Mouse (Mus musculus): ENCODE data around the gene Tnfaip8l1.

Tnfaip8l1 gene

GRCm38 (mm10) chr17:56162231-56162774, at the start of gene Tnfaip8l1:
Tnfaip8l1 (plus strand) TSS chr17:56162477.
- peak; percentile 90 to 94 for DNase-seq (ENCODE audit: low spot score in 2 of 2)

- DNase-seq (ENCODE audit: low spot score in 2 of 2) = no peak
Observed at GRCm38 (mm10) chr17:56112743-56113142, 49.5 kb upstream of the Tnfaip8l1 start.

- DNase-seq (ENCODE audit: low spot score in 2 of 2) = no peak
Observed at GRCm38 (mm10) chr17:56116193-56116592, 46.1 kb upstream of the Tnfaip8l1 start.

- peak in 1 of 2 experiments; percentile 55 for DNase-seq (ENCODE audit: low spot score in 2 of 2)
Observed at GRCm38 (mm10) chr17:56117251-56117710, 45.0 kb upstream of the Tnfaip8l1 start, which contains the start of gene Plin5. Plin5 (minus strand) TSS chr17:56117596.

DNA sequence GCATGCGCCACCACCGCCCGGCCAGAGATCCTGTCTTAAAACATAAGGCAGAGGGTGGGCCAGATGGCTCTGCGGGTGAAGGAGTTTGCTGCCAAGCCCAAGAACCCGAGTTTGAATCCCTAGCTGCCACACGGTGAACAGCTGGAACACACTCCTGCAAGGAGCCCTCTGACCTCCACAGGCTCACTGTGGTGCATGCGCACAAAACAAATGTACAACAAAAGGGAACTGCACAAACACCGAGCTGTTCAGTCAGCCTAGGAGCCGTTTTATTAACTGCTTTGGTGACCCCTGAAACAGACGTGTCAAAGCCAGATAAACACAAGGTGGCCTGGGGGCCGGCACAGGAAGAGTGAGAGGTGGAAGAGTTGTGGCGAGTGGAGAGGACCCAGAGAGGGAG, 42.8 kb upstream of the Tnfaip8l1 start:
- no peak for DNase-seq (ENCODE audit: low spot score in 2 of 2)

DNA sequence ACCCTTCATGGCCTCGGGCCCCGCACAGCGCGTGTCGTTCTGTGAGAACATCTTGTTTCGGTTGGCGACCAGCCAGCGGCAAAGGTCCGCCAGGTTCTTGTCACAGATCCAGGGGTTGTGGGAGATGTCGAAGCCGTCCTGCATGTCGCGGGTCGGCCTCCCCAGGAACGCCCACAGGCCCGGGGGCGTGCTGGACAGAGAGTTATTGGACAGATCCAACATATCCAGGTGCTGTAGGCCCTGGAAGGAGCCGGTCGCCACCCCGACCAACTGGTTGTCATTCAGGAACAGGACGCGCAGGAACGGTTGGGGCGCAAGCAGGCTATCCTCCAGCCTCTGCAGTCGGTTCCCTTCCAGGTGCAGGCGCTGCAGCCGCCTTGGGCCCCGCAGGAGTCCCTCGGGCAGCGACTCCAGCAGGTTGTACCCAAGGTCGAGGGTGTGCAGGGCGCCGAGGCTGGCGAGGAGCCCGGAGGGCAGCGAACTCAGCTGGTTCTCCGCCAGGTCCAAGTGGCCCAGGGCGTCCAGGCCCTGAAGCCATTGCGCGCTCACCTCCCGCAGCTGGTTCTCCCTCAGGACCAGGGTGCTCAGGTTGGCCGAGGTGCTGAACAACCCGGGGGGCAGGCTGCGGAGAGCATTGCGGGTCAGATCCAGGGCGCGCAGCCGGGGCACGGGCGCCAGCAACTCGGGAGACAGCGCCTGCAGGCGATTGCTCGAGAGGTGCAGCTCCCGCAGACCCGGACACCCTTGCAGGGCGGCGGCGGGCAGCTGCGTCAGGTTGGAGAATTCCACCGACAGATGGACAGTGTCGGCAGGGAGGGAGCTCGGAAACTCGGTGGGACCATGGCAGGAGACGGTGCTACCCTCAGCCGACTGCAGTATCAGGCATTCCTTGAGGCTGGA, 42.0 kb upstream of the Tnfaip8l1 start:
- DNase-seq (ENCODE audit: low spot score in 2 of 2) = no peak

DNA sequence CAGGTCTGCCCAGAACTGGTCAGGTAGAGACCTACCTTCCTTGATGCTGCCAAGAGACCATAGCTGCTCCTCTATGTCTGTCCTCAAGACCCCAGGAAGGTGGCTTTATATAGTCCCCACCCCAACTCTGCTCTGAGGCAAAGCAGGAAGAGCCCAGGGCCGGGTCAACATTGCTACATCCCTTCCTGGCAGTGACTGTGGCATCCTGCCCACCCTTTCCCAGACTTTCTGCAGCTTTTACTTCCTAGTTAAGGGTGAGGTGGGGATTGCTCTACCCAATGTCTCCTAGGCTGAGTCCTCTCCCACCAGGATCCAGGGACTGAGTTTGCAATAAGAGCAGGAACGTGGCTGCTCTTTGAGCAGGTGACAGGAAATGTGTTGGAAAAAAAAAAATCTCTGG, 40.5 kb upstream of the Tnfaip8l1 start, which contains the start of gene Lrg1:
TSS of gene Lrg1 (minus strand) at position 176 of the 400 bp plus-strand sequence.
- no peak for DNase-seq (ENCODE audit: low spot score in 2 of 2)

GRCm38 (mm10) chr17:56123161-56123560, 39.1 kb upstream of the Tnfaip8l1 start:
- no peak for DNase-seq (ENCODE audit: low spot score in 2 of 2)

DNA sequence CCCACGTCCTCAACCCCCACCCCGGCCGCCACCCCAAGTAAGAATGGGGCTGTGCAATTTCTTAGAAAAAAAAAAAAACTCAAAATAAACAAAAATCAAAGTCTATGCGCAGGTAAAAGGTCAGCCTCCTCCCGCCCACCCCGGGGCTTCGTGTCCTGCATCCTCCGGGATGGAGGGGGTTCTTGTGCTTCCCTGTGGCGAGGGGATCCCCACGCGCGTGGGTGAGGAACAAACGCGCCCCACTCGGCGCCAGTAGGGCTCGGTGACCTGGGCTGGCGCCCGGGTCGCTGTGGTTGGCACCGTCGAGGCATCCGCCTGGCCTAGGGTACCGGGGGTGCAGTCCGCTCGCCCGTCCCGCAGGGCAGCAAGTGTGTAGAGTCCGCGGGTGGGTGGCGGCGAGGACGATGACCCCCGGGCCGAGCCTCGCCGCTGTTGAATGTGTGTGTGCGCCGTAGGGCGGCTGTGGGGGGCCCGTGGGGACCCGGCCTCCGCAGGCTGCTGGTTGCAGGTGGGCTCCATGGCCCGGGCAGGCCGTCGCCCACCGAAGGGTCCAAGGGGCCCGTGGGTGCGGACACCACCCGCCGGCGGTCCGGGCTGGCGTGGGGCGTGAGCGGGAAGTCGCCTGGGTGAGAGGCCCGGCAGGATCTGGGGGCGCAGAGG, 38.5 kb upstream of the Tnfaip8l1 start:
- no peak for DNase-seq (ENCODE audit: low spot score in 2 of 2)

- DNase-seq (ENCODE audit: low spot score in 2 of 2) = peak in 1 of 2 experiments; percentile 39
Observed at GRCm38 (mm10) chr17:56124377-56125275, 37.7 kb upstream of the Tnfaip8l1 start.

DNA sequence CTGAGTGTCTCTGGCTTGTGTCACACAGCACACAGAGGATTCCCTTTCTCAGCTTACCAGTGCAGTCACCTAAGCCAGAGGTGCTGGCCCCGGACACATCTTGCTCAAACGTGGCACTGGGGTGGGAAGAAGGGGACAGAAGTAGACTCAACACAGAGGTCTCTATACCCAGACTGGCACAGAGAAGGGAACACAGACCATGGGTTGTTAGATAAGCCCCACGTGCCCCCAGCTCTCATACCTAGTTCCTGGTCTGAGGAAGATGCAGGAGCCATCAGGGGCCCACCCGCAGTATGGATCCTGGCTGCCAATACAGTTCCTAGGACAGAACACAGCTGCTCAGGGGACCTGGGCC, 37.0 kb upstream of the Tnfaip8l1 start:
- DNase-seq (ENCODE audit: low spot score in 2 of 2) = no peak

DNA sequence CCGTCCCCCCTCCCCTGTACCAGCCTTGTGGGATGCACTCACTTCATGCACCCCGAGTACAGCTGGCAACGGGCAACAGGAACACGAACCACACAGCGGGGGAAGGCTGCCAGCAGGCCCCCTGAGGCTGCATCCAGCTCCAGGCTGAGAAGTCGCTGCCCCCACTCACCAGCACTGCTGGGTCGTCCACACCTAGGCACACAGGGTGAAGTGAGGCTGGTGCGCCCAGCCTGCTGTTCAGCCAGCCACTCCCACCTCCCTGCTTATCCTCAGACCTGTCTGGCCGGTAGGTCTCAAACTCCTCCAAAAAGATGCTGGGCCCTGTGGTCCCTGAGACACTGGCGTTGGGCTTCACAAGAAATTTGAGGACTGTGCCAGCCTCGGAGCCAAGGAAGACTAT, 36.1 kb upstream of the Tnfaip8l1 start:
- no peak for DNase-seq (ENCODE audit: low spot score in 2 of 2)

- DNase-seq (ENCODE audit: low spot score in 2 of 2) = no peak
Observed at GRCm38 (mm10) chr17:56128246-56128645, 34.0 kb upstream of the Tnfaip8l1 start.

- DNase-seq (ENCODE audit: low spot score in 2 of 2) = no peak
Observed at GRCm38 (mm10) chr17:56131136-56131535, 31.1 kb upstream of the Tnfaip8l1 start.

GRCm38 (mm10) chr17:56131814-56132213, 30.5 kb upstream of the Tnfaip8l1 start:
- peak; percentile 60 to 67 for DNase-seq (ENCODE audit: low spot score in 2 of 2)

- peak in 1 of 2 experiments; percentile 41 for DNase-seq (ENCODE audit: low spot score in 2 of 2)
Observed at GRCm38 (mm10) chr17:56132661-56133060, 29.6 kb upstream of the Tnfaip8l1 start.

GRCm38 (mm10) chr17:56133457-56134363, 28.6 kb upstream of the Tnfaip8l1 start:
- DNase-seq (ENCODE audit: low spot score in 2 of 2) = peak; percentile 33 to 65

DNA sequence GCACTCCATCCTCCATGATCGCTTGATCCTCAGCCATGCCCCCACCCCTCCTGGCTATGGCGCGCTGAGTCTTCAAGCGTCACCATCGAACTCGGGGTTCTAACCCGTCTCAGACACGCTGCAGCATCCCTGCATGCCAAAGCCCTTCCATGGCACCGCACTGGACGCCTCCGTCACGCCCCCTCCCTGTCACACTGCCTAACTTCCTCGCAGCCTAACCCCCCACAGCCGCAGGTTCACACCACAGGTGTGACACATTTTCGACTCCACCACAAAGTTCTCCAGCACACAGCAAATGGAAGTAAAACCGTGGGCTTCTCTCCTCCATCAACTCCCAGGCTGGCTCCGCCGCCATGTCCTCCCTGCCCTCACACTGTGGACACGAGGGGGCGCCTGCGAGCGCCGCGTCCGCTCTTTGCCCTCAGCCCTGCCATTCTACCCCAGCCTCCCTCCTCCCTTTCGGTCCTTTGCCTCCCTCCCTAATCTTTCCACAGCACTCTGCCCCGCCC, 27.8 kb upstream of the Tnfaip8l1 start:
- DNase-seq (ENCODE audit: low spot score in 2 of 2) = peak; percentile 60 to 67

DNA sequence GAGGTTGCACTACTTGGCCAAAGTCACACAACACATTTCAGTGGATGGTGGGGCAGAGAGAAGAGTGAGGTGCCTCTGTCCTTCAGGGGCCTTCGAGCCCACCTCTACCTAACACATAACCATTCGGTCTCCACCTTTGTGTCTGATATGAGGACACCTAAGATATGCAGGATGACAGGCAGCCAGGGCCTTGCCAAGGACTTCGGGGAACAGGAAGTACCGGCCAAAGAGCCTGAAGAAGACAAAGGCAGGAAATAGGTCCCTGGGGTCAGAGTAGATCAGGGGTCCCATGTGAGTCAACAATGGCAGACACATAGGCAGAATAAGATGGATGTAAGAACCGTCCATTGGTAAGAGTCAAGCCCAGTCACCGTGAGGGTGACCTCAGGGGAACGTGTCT, 25.7 kb upstream of the Tnfaip8l1 start:
- DNase-seq (ENCODE audit: low spot score in 2 of 2) = no peak
